ENCODE assay signal across 30 mouse cellular contexts in the genomic region with DNA sequence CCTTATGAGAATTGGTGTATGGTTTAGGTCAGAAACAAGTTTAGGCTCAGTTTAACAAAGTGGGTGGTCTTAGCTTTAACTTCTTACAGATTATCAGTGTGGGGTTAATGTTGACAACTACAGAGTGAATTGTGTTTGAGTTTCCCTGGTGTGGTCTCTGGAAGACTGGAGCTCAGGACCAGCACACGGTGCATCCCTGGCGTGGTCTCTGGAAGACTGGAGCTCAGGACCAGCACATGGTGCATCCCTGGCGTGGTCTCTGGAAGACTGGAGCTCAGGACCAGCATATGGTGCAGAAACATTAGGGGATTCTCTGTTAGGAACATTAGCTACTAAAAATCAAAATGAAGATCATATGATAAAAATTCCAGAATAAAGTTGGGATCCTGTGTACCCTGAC.
DNase-seq lines count a peak whose midpoint lies in the region; ATAC-seq and TF ChIP-seq lines count a peak whose summit lies in the region.
"Had no signal": no experiment of that assay in that cellular context is flagged by ENCODE, and none has a peak within 500 bp of the region (broad histone marks: within the 10 kb centered on the region; RNA-seq: fewer than 3 reads in every experiment).

No protein-coding gene starts in this region.

- H3K27me3 ChIP-seq in embryonic facial prominence, embryonic 11.5 days (ENCODE audit: control insufficient read depth, insufficient read depth, low read length): no peaks in the 10 kb centered on the region
- no peaks in the 10 kb centered on the region for H3K27me3 ChIP-seq in embryonic facial prominence, embryonic 10.5 days (replicated peaks; ENCODE audit: low read depth, poor library complexity, severe bottlenecking)
- no peaks in the 10 kb centered on the region for H3K27me3 ChIP-seq in kidney, embryonic 15.5 days
- H3K27me3 ChIP-seq in stomach, embryonic 14.5 days (ENCODE audit: control insufficient read depth, insufficient read depth, low read length): no peaks in the 10 kb centered on the region
- no peaks in the 10 kb centered on the region for H3K27me3 ChIP-seq in stomach, postnatal 0 days (ENCODE audit: control insufficient read depth, insufficient read depth, low read length)
- H3K27me3 ChIP-seq: embryonic facial prominence, embryonic 15.5 days; heart, embryonic 15.5 days; midbrain, embryonic 15.5 days; neural tube, embryonic 12.5 days; stomach, embryonic 15.5 days had no signal

- H3K36me3 ChIP-seq in embryonic facial prominence, embryonic 11.5 days (replicated peaks; ENCODE audit: control insufficient read depth, insufficient read depth, low read depth, low read length): no peaks in the 10 kb centered on the region
- no peaks in the 10 kb centered on the region for H3K36me3 ChIP-seq in embryonic facial prominence, embryonic 10.5 days (replicated peaks)
- no peaks in the 10 kb centered on the region for H3K36me3 ChIP-seq in kidney, embryonic 15.5 days
- no peaks in the 10 kb centered on the region for H3K36me3 ChIP-seq in stomach, embryonic 14.5 days (ENCODE audit: control insufficient read depth, insufficient read depth, low read length)
- no peaks in the 10 kb centered on the region for H3K36me3 ChIP-seq in stomach, postnatal 0 days (ENCODE audit: control insufficient read depth, insufficient read depth, low read length)
- H3K36me3 ChIP-seq: embryonic facial prominence, embryonic 15.5 days; G1E; heart, embryonic 10.5 days; heart, embryonic 15.5 days; midbrain, embryonic 15.5 days; neural tube, embryonic 12.5 days; stomach, embryonic 15.5 days had no signal

- ATAC-seq in embryonic facial prominence, embryonic 11.5 days (replicated peaks; ENCODE audit: insufficient number of reproducible peaks, low FRiP score, low TSS enrichment, low read depth): 0 out of 2 replicates have a peak, but pooled peaks have one; percentile 9
- ATAC-seq in kidney, embryonic 15.5 days (replicated peaks; ENCODE audit: low FRiP score): peak; percentile 25
- ATAC-seq in stomach, embryonic 14.5 days (ENCODE audit: insufficient number of reproducible peaks, insufficient read depth, low FRiP score, low read depth): no peak
- ATAC-seq in stomach, postnatal 0 days (ENCODE audit: low FRiP score, low TSS enrichment): no peak

- WGBS in embryonic facial prominence, embryonic 11.5 days: 60% methylated on average over 3 of the region's 3 CpGs
- WGBS in embryonic facial prominence, embryonic 10.5 days: 60% methylated on average over 3 of the region's 3 CpGs
- WGBS in kidney, embryonic 15.5 days: 68% methylated on average over 3 of the region's 3 CpGs
- 62% methylated on average over 3 of the region's 3 CpGs for WGBS in stomach, embryonic 14.5 days
- WGBS in stomach, postnatal 0 days: 65% methylated on average over 3 of the region's 3 CpGs

- no peak overlapping the region for H3K27ac ChIP-seq in embryonic facial prominence, embryonic 11.5 days (replicated peaks; ENCODE audit: low read depth, low read length)
- no peak overlapping the region for H3K27ac ChIP-seq in embryonic facial prominence, embryonic 10.5 days (replicated peaks)
- H3K27ac ChIP-seq in kidney, embryonic 15.5 days: no peak overlapping the region
- peak overlapping the region; percentile 52; the same call in 1 of the 2 replicates for H3K27ac ChIP-seq in stomach, embryonic 14.5 days (ENCODE audit: low read length)
- H3K27ac ChIP-seq in stomach, postnatal 0 days (replicated peaks): no peak overlapping the region
- H3K27ac ChIP-seq: embryonic facial prominence, embryonic 15.5 days; heart, embryonic 10.5 days; heart, embryonic 15.5 days; layer of hippocampus, adult 2 months; liver, embryonic 14.5 days; macrophage; midbrain, embryonic 15.5 days; neural tube, embryonic 12.5 days; stomach, embryonic 15.5 days had no signal

- no peak overlapping the region for H3K4me2 ChIP-seq in embryonic facial prominence, embryonic 11.5 days (ENCODE audit: low read depth, low read length)
- H3K4me2 ChIP-seq in kidney, embryonic 15.5 days: no peak overlapping the region
- H3K4me2 ChIP-seq in stomach, embryonic 14.5 days (replicated peaks; ENCODE audit: low read depth, low read length): no peak overlapping the region
- no peak overlapping the region for H3K4me2 ChIP-seq in stomach, postnatal 0 days (replicated peaks; ENCODE audit: low read depth)
- H3K4me2 ChIP-seq: embryonic facial prominence, embryonic 15.5 days; heart, embryonic 15.5 days; midbrain, embryonic 15.5 days; neural tube, embryonic 12.5 days; stomach, embryonic 15.5 days had no signal

- no peaks in the 10 kb centered on the region for H3K4me1 ChIP-seq in embryonic facial prominence, embryonic 11.5 days (ENCODE audit: control insufficient read depth, insufficient read depth, low read length)
- H3K4me1 ChIP-seq in embryonic facial prominence, embryonic 10.5 days: peaks cover 7% of the 10 kb centered on the region; the same call in 1 of the 2 replicates
- H3K4me1 ChIP-seq in kidney, embryonic 15.5 days: no peaks in the 10 kb centered on the region
- 0 out of 2 replicates have a peak, but pooled peaks cover 2% of the 10 kb centered on the region for H3K4me1 ChIP-seq in stomach, embryonic 14.5 days (ENCODE audit: control insufficient read depth, insufficient read depth, low read length)
- no peaks in the 10 kb centered on the region for H3K4me1 ChIP-seq in stomach, postnatal 0 days (replicated peaks; ENCODE audit: control insufficient read depth, insufficient read depth)
- H3K4me1 ChIP-seq: embryonic facial prominence, embryonic 15.5 days; heart, embryonic 10.5 days; heart, embryonic 15.5 days; neural tube, embryonic 12.5 days; stomach, embryonic 15.5 days had no signal

- no peak overlapping the region for H3K4me3 ChIP-seq in embryonic facial prominence, embryonic 11.5 days (ENCODE audit: low read depth, low read length)
- H3K4me3 ChIP-seq in embryonic facial prominence, embryonic 10.5 days: no peak overlapping the region
- H3K4me3 ChIP-seq in kidney, embryonic 15.5 days (replicated peaks): no peak overlapping the region
- H3K4me3 ChIP-seq in stomach, embryonic 14.5 days (ENCODE audit: low read depth, low read length): no peak overlapping the region
- H3K4me3 ChIP-seq in stomach, postnatal 0 days (ENCODE audit: low read depth, low read length): no peak overlapping the region
- H3K4me3 ChIP-seq: embryonic facial prominence, embryonic 15.5 days; heart, embryonic 10.5 days; heart, embryonic 15.5 days; layer of hippocampus, adult 2 months; midbrain, embryonic 15.5 days; neural tube, embryonic 12.5 days; stomach, embryonic 15.5 days had no signal

- no peak overlapping the region for H3K9ac ChIP-seq in embryonic facial prominence, embryonic 11.5 days (replicated peaks; ENCODE audit: low read length)
- H3K9ac ChIP-seq in kidney, embryonic 15.5 days: no peak overlapping the region
- H3K9ac ChIP-seq in stomach, embryonic 14.5 days (replicated peaks; ENCODE audit: low read depth, low read length): no peak overlapping the region
- H3K9ac ChIP-seq in stomach, postnatal 0 days (ENCODE audit: low read length): no peak overlapping the region
- H3K9ac ChIP-seq: embryonic facial prominence, embryonic 15.5 days; heart, embryonic 15.5 days; liver, embryonic 14.5 days; midbrain, embryonic 15.5 days; neural tube, embryonic 12.5 days; stomach, embryonic 15.5 days had no signal

- no peak for DNase-seq in embryonic facial prominence, embryonic 11.5 days (ENCODE audit: low spot score)
- no peak for DNase-seq in embryonic facial prominence, embryonic 10.5 days (ENCODE audit: low spot score)
- no peak for DNase-seq in kidney, adult 8-10 months
- DNase-seq in stomach, postnatal 0 days (ENCODE audit: low spot score): no peak
- DNase-seq in T-cell, adult 2 months (ENCODE audit: low spot score): no peak
- DNase-seq: adrenal gland, postnatal 10 days; cerebellum, adult 8-10 months; cerebellum, postnatal 25 days; gastrocnemius, postnatal 25 days; heart, adult 11 months; kidney, adult 11 months; kidney, postnatal 36 days; liver; lung, adult 2 months; lung, postnatal 10 days; retina, postnatal 1 day; right cerebral cortex, postnatal 14 days; thymus, postnatal 14 days had no signal

- no peaks in the 10 kb centered on the region for H3K9me3 ChIP-seq in embryonic facial prominence, embryonic 11.5 days (replicated peaks; ENCODE audit: control insufficient read depth, low read length)
- no peaks in the 10 kb centered on the region for H3K9me3 ChIP-seq in embryonic facial prominence, embryonic 10.5 days
- no peaks in the 10 kb centered on the region for H3K9me3 ChIP-seq in kidney, embryonic 15.5 days (replicated peaks)
- no peaks in the 10 kb centered on the region for H3K9me3 ChIP-seq in stomach, embryonic 14.5 days (ENCODE audit: control insufficient read depth, low read depth, low read length)
- no peaks in the 10 kb centered on the region for H3K9me3 ChIP-seq in stomach, postnatal 0 days (ENCODE audit: control insufficient read depth, low read length)
- H3K9me3 ChIP-seq: embryonic facial prominence, embryonic 15.5 days; G1E; heart, embryonic 15.5 days; midbrain, embryonic 15.5 days; neural tube, embryonic 12.5 days; stomach, embryonic 15.5 days had no signal

- no peak for TF ChIP-seq CTCF in stomach, postnatal 0 days (IDR thresholded peaks at IDR 0.05; ENCODE audit: low read depth)

- TF ChIP-seq EP300 in stomach, postnatal 0 days (optimal IDR thresholded peaks at IDR 0.05): no peak

Comparison
In these comparisons a context has a peak if more than half of its experiments do, and no peak if none do; other contexts are left out.
1. ATAC-seq: peak in embryonic facial prominence, embryonic 11.5 days (single experiment) and kidney, embryonic 15.5 days (single experiment); none in stomach, embryonic 14.5 days (single experiment) and stomach, postnatal 0 days (single experiment).